Mouse (Mus musculus): Measurements from ENCODE around the gene Fosb. TPM values are rescaled to one million over a fixed set of nuclear protein-coding genes. Genes with fewer than 3 reads are reported as not detected.

Fosb gene
- polyA plus RNA-seq, 1 experiment, result 1.9 TPM

- peak; percentile 82 for DNase-seq
- H3K27ac ChIP-seq (ENCODE audit: control insufficient read depth, insufficient read depth, low read length), result no peak overlapping the region
- H3K36me3 ChIP-seq (ENCODE audit: control insufficient read depth, insufficient read depth, low read length), result no peaks in the 10 kb centered on the region
- peak; percentile 94 for TF ChIP-seq CTCF (IDR thresholded peaks at IDR 0.05; ENCODE audit: borderline replicate concordance, control insufficient read depth, extremely low read depth, insufficient read depth, low read length, poor library complexity)
- no peak for TF ChIP-seq POLR2A (IDR thresholded peaks at IDR 0.05; ENCODE audit: control insufficient read depth, extremely low read depth, insufficient read depth, low read length, poor library complexity)
- H3K4me3 ChIP-seq (ENCODE audit: control insufficient read depth, insufficient read depth, low read length), result no peak overlapping the region
- under 1% methylated on average over 27 of the region's 27 CpGs for WGBS
- H3K4me1 ChIP-seq (replicated peaks; ENCODE audit: control insufficient read depth, insufficient read depth, low read length), result peaks cover 18% of the 10 kb centered on the region
- H3K27me3 ChIP-seq (ENCODE audit: control insufficient read depth, insufficient read depth, low read length), result peaks cover 7% of the 10 kb centered on the region; the same call in 1 of the 2 replicates
Measured at GRCm38 (mm10) chr7:19342481-19343027, 32.7 kb upstream of the Fosb start.

- no peak for DNase-seq
- H3K4me3 ChIP-seq (ENCODE audit: control insufficient read depth, insufficient read depth, low read length), result no peak overlapping the region
- peaks cover 7% of the 10 kb centered on the region; the same call in 1 of the 2 replicates for H3K27me3 ChIP-seq (ENCODE audit: control insufficient read depth, insufficient read depth, low read length)
- TF ChIP-seq POLR2A (IDR thresholded peaks at IDR 0.05; ENCODE audit: control insufficient read depth, extremely low read depth, insufficient read depth, low read length, poor library complexity) (no peak), CTCF (IDR thresholded peaks at IDR 0.05; ENCODE audit: borderline replicate concordance, control insufficient read depth, extremely low read depth, insufficient read depth, low read length, poor library complexity) (no peak)
- 1% methylated on average over 41 of the region's 41 CpGs for WGBS
- H3K27ac ChIP-seq (ENCODE audit: control insufficient read depth, insufficient read depth, low read length), result no peak overlapping the region
- peaks cover 18% of the 10 kb centered on the region for H3K4me1 ChIP-seq (replicated peaks; ENCODE audit: control insufficient read depth, insufficient read depth, low read length)
- no peaks in the 10 kb centered on the region for H3K36me3 ChIP-seq (ENCODE audit: control insufficient read depth, insufficient read depth, low read length)
Measured at GRCm38 (mm10) chr7:19341761-19342409, 32.0 kb upstream of the Fosb start.

GRCm38 (mm10) chr7:19341250-19341649, 31.4 kb upstream of the Fosb start:
- H3K36me3 ChIP-seq (ENCODE audit: control insufficient read depth, insufficient read depth, low read length), result no peaks in the 10 kb centered on the region
- H3K4me1 ChIP-seq (replicated peaks; ENCODE audit: control insufficient read depth, insufficient read depth, low read length), result peaks cover 18% of the 10 kb centered on the region
- H3K4me3 ChIP-seq (ENCODE audit: control insufficient read depth, insufficient read depth, low read length), result no peak overlapping the region
- TF ChIP-seq CTCF (IDR thresholded peaks at IDR 0.05; ENCODE audit: borderline replicate concordance, control insufficient read depth, extremely low read depth, insufficient read depth, low read length, poor library complexity) (no peak), POLR2A (IDR thresholded peaks at IDR 0.05; ENCODE audit: control insufficient read depth, extremely low read depth, insufficient read depth, low read length, poor library complexity) (no peak)
- no peak for DNase-seq
- peaks cover 7% of the 10 kb centered on the region; the same call in 1 of the 2 replicates for H3K27me3 ChIP-seq (ENCODE audit: control insufficient read depth, insufficient read depth, low read length)
- WGBS, result 47% methylated on average over 10 of the region's 10 CpGs
- no peak overlapping the region for H3K27ac ChIP-seq (ENCODE audit: control insufficient read depth, insufficient read depth, low read length)

GRCm38 (mm10) chr7:19338596-19338995, 28.7 kb upstream of the Fosb start:
- Histone ChIP-seq H3K36me3 (ENCODE audit: control insufficient read depth, insufficient read depth, low read length) (no peaks in the 10 kb centered on the region), H3K27ac (ENCODE audit: control insufficient read depth, insufficient read depth, low read length) (no peak overlapping the region), H3K4me3 (ENCODE audit: control insufficient read depth, insufficient read depth, low read length) (no peak overlapping the region), H3K4me1 (replicated peaks; ENCODE audit: control insufficient read depth, insufficient read depth, low read length) (peaks cover 7% of the 10 kb centered on the region; the same call in 1 of the 2 replicates), H3K27me3 (ENCODE audit: control insufficient read depth, insufficient read depth, low read length) (peaks cover 7% of the 10 kb centered on the region; the same call in 1 of the 2 replicates)
- 91% methylated on average over 7 of the region's 7 CpGs for WGBS
- TF ChIP-seq POLR2A (IDR thresholded peaks at IDR 0.05; ENCODE audit: control insufficient read depth, extremely low read depth, insufficient read depth, low read length, poor library complexity) (no peak), CTCF (IDR thresholded peaks at IDR 0.05; ENCODE audit: borderline replicate concordance, control insufficient read depth, extremely low read depth, insufficient read depth, low read length, poor library complexity) (no peak)
- no peak for DNase-seq

GRCm38 (mm10) chr7:19338060-19338459, 28.2 kb upstream of the Fosb start:
- no peak for TF ChIP-seq CTCF (IDR thresholded peaks at IDR 0.05; ENCODE audit: borderline replicate concordance, control insufficient read depth, extremely low read depth, insufficient read depth, low read length, poor library complexity)
- TF ChIP-seq POLR2A (IDR thresholded peaks at IDR 0.05; ENCODE audit: control insufficient read depth, extremely low read depth, insufficient read depth, low read length, poor library complexity), result no peak
- no peak for DNase-seq

GRCm38 (mm10) chr7:19337122-19337521, 27.3 kb upstream of the Fosb start:
- Histone ChIP-seq H3K4me3 (ENCODE audit: control insufficient read depth, insufficient read depth, low read length) (no peak overlapping the region), H3K27me3 (ENCODE audit: control insufficient read depth, insufficient read depth, low read length) (peaks cover 3% of the 10 kb centered on the region; the same call in 1 of the 2 replicates), H3K36me3 (ENCODE audit: control insufficient read depth, insufficient read depth, low read length) (no peaks in the 10 kb centered on the region), H3K27ac (ENCODE audit: control insufficient read depth, insufficient read depth, low read length) (no peak overlapping the region), H3K4me1 (replicated peaks; ENCODE audit: control insufficient read depth, insufficient read depth, low read length) (peaks cover 11% of the 10 kb centered on the region)
- TF ChIP-seq CTCF (IDR thresholded peaks at IDR 0.05; ENCODE audit: borderline replicate concordance, control insufficient read depth, extremely low read depth, insufficient read depth, low read length, poor library complexity) (no peak), POLR2A (IDR thresholded peaks at IDR 0.05; ENCODE audit: control insufficient read depth, extremely low read depth, insufficient read depth, low read length, poor library complexity) (no peak)
- WGBS, result 29% methylated on average over 10 of the region's 10 CpGs
- no peak for DNase-seq

More at GRCm38 (mm10) chr7:19338060-19338459, 28.2 kb upstream of the Fosb start:
- no peak overlapping the region for H3K4me3 ChIP-seq (ENCODE audit: control insufficient read depth, insufficient read depth, low read length)
- H3K36me3 ChIP-seq (ENCODE audit: control insufficient read depth, insufficient read depth, low read length), result no peaks in the 10 kb centered on the region
- peaks cover 7% of the 10 kb centered on the region; the same call in 1 of the 2 replicates for H3K27me3 ChIP-seq (ENCODE audit: control insufficient read depth, insufficient read depth, low read length)
- no peak overlapping the region for H3K27ac ChIP-seq (ENCODE audit: control insufficient read depth, insufficient read depth, low read length)
- peaks cover 7% of the 10 kb centered on the region; the same call in 1 of the 2 replicates for H3K4me1 ChIP-seq (replicated peaks; ENCODE audit: control insufficient read depth, insufficient read depth, low read length)
- WGBS, result 68% methylated on average over 2 of the region's 2 CpGs
